Mouse (Mus musculus): Measurements from ENCODE around the gene Thpo.

GRCm38 (mm10) chr16:20691617-20692016 is 42.7 kb downstream of the Thpo start:
- TF ChIP-seq CTCF (IDR thresholded peaks at IDR 0.05; ENCODE audit: borderline replicate concordance, insufficient read depth, low read depth, low read length) (no peak), POLR2A (IDR thresholded peaks at IDR 0.05; ENCODE audit: borderline replicate concordance, insufficient read depth, low read length) (no peak)
